Mouse (Mus musculus) intestine, postnatal 0 days (tissue): ENCODE measurements around the gene Ptpn1. TPM values are rescaled to one million over a fixed set of nuclear protein-coding genes. Genes with fewer than 3 reads are reported as not detected.

Experiments used
- ATAC-seq: fragments of 200-750 bp; cut with Nextera tagmentation; 2 replicates; pipeline ENCODE4 v1.8.0; 2017; ENCODE audit warnings: mild to moderate bottlenecking, moderate TSS enrichment, moderate library complexity
- H3K27ac ChIP-seq: fragments of 300-500 bp; sonication (generic); 2 replicates; pipeline ENCODE4 v1.5.1; 2014; ENCODE audit warnings: mild to moderate bottlenecking, low read depth, low read length, moderate library complexity
- H3K27me3 ChIP-seq: fragments of 300-500 bp; sonication (generic); replicated peaks from 2 replicates; pipeline ENCODE4 v1.6.1; 2014; ENCODE audit warnings: low read length, mixed read lengths; ENCODE audit not compliant: control insufficient read depth, insufficient read depth
- H3K36me3 ChIP-seq: fragments of 300-500 bp; sonication (generic); 2 replicates; pipeline ENCODE4 v1.6.1; 2014; ENCODE audit warnings: mild to moderate bottlenecking, moderate library complexity; ENCODE audit not compliant: control insufficient read depth, insufficient read depth
- H3K4me1 ChIP-seq: fragments of 300-500 bp; sonication (generic); replicated peaks from 2 replicates; pipeline ENCODE4 v1.6.1; 2014; ENCODE audit warnings: antibody characterized with exemption, low read length, mixed read lengths; ENCODE audit not compliant: control insufficient read depth, insufficient read depth
- H3K4me2 ChIP-seq: fragments of 300-500 bp; sonication (generic); replicated peaks from 2 replicates; pipeline ENCODE4 v1.6.1; 2014; ENCODE audit warnings: low read depth, mild to moderate bottlenecking, moderate library complexity
- H3K4me3 ChIP-seq: fragments of 300-500 bp; sonication (generic); 2 replicates; pipeline ENCODE4 v1.5.1; 2014; ENCODE audit warnings: low read depth, low read length
- H3K9ac ChIP-seq: fragments of 300-500 bp; sonication (generic); 2 replicates; pipeline ENCODE4 v1.6.1; 2014; ENCODE audit warnings: mild to moderate bottlenecking, low read depth, low read length
- H3K9me3 ChIP-seq: fragments of 300-500 bp; sonication (generic); 2 replicates; pipeline ENCODE4 v1.6.1; 2016; ENCODE audit warnings: mixed run types; ENCODE audit not compliant: control insufficient read depth
- CTCF ChIP-seq: sonication (generic); IDR thresholded peaks from 2 replicates; pipeline ENCODE4 v1.5.1; 2016; ENCODE audit warnings: low read depth, mild to moderate bottlenecking, control low read depth, antibody characterized with exemption, moderate library complexity
- WGBS: fragments of 180-500 bp; shearing (Covaris S2); extraction: QIAGEN DNeasy Blood & Tissue Kit; methylation state at CpG from one replicate; pipeline ENCODE4 v1.1.7; 2014; 5-methylcytosine and 5-hydroxymethylcytosine counted together
- polyA plus RNA-seq: library from polyadenylated mRNA; unstranded; fragments of >200 nt; fragmentation: Nextera tagmentation; extraction: Ambion mirVana; gene quantifications from 2 replicates; pipeline ENCODE4 v1.2.1, GENCODE M21; 2015

The Ptpn1 gene
- polyA plus RNA-seq, 1 experiment from 2014 or later: 30.5 TPM

GRCm38 (mm10) chr2:167980391-167980790 lies 48.5 kb downstream of the Ptpn1 start:
- H3K4me2 ChIP-seq: no peak overlapping the region
- H3K36me3 ChIP-seq: peaks cover 37% of the 10 kb centered on the region
- H3K9me3 ChIP-seq: no peaks in the 10 kb centered on the region
- no peak overlapping the region for H3K4me3 ChIP-seq
- no peak overlapping the region for H3K27ac ChIP-seq
- no peaks in the 10 kb centered on the region for H3K27me3 ChIP-seq
- no peak for TF ChIP-seq CTCF
- no peak overlapping the region for H3K9ac ChIP-seq
- 83% methylated on average over 10 of the region's 10 CpGs for WGBS
- no peak for ATAC-seq
- no peaks in the 10 kb centered on the region for H3K4me1 ChIP-seq

DNA sequence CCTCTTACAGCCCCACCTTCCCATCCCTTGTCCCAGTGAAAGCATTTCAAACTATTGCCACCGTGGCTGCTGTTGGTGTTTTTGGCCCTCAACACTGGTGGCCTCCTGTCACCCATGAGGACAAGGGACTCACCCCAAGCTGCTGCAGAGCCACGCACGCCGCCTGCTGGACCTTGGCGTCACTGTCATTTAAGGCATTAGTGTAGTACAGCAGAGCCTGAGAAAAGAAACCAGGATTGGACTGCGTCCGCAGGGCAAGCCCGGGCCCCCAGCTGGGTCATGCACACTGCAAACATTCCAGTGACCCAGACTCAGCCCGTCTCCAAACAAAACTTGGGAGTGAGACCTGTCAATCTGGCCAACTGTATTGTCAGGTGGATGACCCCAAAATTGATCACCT lies 50.8 kb downstream of the Ptpn1 start:
- 42% methylated on average over 9 of the region's 9 CpGs for WGBS
- Histone ChIP-seq H3K4me2 (no peak overlapping the region), H3K9me3 (no peaks in the 10 kb centered on the region), H3K4me3 (no peak overlapping the region), H3K27me3 (no peaks in the 10 kb centered on the region), H3K4me1 (no peaks in the 10 kb centered on the region), H3K36me3 (peaks cover 15% of the 10 kb centered on the region), H3K9ac (no peak overlapping the region), H3K27ac (no peak overlapping the region)
- no peak for ATAC-seq
- TF ChIP-seq CTCF: peak; percentile 65

DNA sequence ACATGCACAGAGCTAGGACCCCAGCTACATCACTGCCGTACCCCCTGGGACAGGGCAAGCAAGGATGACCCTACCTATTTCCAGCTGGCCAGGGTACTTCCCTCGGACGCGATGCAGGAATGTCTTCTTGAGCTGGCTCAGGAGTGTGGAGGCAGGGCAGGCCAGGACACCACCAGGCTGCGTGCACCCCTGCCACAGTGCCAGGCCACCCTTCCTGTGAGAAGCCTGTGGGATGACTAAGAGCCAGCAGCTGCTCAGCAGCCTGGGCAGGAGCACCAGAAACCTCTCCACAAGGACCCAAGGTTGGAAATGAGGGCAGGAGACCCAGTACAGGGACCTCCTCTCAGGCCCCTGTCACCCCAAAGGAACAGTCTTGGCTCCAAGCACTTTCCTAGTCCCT lies 52.5 kb downstream of the Ptpn1 start:
- H3K36me3 ChIP-seq: peaks cover 10% of the 10 kb centered on the region; the same call in 1 of the 2 replicates
- no peak overlapping the region for H3K4me3 ChIP-seq
- ATAC-seq: no peak
- H3K4me2 ChIP-seq: no peak overlapping the region
- 0 out of 2 replicates have a peak, but pooled peaks cover 3% of the 10 kb centered on the region for H3K4me1 ChIP-seq
- TF ChIP-seq CTCF: no peak
- H3K27ac ChIP-seq: no peak overlapping the region
- 92% methylated on average over 5 of the region's 5 CpGs for WGBS
- no peak overlapping the region for H3K9ac ChIP-seq
- H3K9me3 ChIP-seq: no peaks in the 10 kb centered on the region
- H3K27me3 ChIP-seq: no peaks in the 10 kb centered on the region

- Histone ChIP-seq H3K27ac (no peak overlapping the region), H3K4me3 (no peak overlapping the region), H3K4me1 (0 out of 2 replicates have a peak, but pooled peaks cover 3% of the 10 kb centered on the region), H3K27me3 (no peaks in the 10 kb centered on the region), H3K36me3 (peaks cover 8% of the 10 kb centered on the region; the same call in 1 of the 2 replicates), H3K9ac (no peak overlapping the region), H3K4me2 (no peak overlapping the region), H3K9me3 (no peaks in the 10 kb centered on the region)
- no peak for ATAC-seq
- WGBS: 44% methylated on average over 3 of the region's 3 CpGs
- peak; percentile 54 for TF ChIP-seq CTCF
These were observed 53.1 kb downstream of the Ptpn1 start for GRCm38 (mm10) chr2:167984946-167985345.

GRCm38 (mm10) chr2:167986762-167987161 lies 54.9 kb downstream of the Ptpn1 start:
- no peaks in the 10 kb centered on the region; the same call in 1 of the 2 replicates for H3K36me3 ChIP-seq
- no peaks in the 10 kb centered on the region for H3K9me3 ChIP-seq
- H3K4me3 ChIP-seq: no peak overlapping the region
- ATAC-seq: no peak; the same call in 1 of the 2 replicates
- H3K4me1 ChIP-seq: 0 out of 2 replicates have a peak, but pooled peaks cover 3% of the 10 kb centered on the region
- WGBS: 11% methylated on average over 6 of the region's 7 CpGs
- H3K27me3 ChIP-seq: no peaks in the 10 kb centered on the region
- 0 out of 2 replicates have a peak overlapping the region, but pooled peaks have one; percentile 14 for H3K4me2 ChIP-seq
- no peak overlapping the region for H3K27ac ChIP-seq
- H3K9ac ChIP-seq: no peak overlapping the region
- TF ChIP-seq CTCF: peak; percentile 84

DNA sequence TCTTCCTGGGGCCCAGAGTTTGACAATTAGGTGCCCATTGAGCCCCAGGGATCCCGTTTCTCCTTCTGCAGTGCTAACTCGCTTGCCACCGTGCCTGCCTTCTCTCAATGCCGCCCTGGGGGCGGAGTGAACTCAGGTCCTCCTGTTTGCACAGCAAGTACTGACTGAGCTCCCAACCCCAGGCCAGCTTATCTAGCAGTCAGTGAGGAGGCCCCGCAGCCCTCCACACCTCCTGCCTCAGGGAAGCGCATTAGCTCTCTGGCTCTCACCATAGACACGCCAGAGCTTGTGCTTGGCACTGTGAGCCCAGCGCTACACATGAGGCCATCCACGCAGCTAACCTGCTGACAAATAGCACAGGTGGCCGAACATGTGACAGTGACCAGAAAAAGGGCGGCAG lies 55.8 kb downstream of the Ptpn1 start:
- Histone ChIP-seq H3K36me3 (no peaks in the 10 kb centered on the region; the same call in 1 of the 2 replicates), H3K4me2 (no peak overlapping the region), H3K27me3 (no peaks in the 10 kb centered on the region), H3K4me3 (no peak overlapping the region), H3K9me3 (no peaks in the 10 kb centered on the region), H3K4me1 (0 out of 2 replicates have a peak, but pooled peaks cover 3% of the 10 kb centered on the region), H3K9ac (no peak overlapping the region), H3K27ac (no peak overlapping the region)
- ATAC-seq: peak; percentile 56
- TF ChIP-seq CTCF: no peak
- 30% methylated on average over 12 of the region's 12 CpGs for WGBS
